Mouse (Mus musculus) embryonic facial prominence, embryonic 14.5 days (tissue): ENCODE results near the gene Itprip. TPM values are rescaled to one million over a fixed set of nuclear protein-coding genes. Genes with fewer than 3 reads are reported as not detected.

Experiments
- ATAC-seq: fragments of 200-750 bp; cut with Nextera tagmentation; 2 replicates; pipeline ENCODE4 v1.8.0; 2017; ENCODE audit warnings: low read depth, moderate number of reproducible peaks, moderate TSS enrichment
- DNase-seq: peaks from one replicate; pipeline ENCODE4 v3.0.0-alpha.2; 2015; ENCODE audit warnings: low spot score
- H3K27ac ChIP-seq: fragments of 300-500 bp; sonication (generic); replicated peaks from 2 replicates; pipeline ENCODE4 v1.5.1; 2014; ENCODE audit warnings: low read depth, mild to moderate bottlenecking, low read length, moderate library complexity
- H3K27me3 ChIP-seq: fragments of 300-500 bp; sonication (generic); replicated peaks from 2 replicates; pipeline ENCODE4 v1.6.1; 2014; ENCODE audit warnings: low read length; ENCODE audit not compliant: control insufficient read depth, insufficient read depth
- H3K36me3 ChIP-seq: fragments of 300-500 bp; sonication (generic); 2 replicates; pipeline ENCODE4 v1.6.1; 2014; ENCODE audit warnings: low read length, mixed read lengths; ENCODE audit not compliant: control insufficient read depth, insufficient read depth
- H3K4me1 ChIP-seq: fragments of 300-500 bp; sonication (generic); 2 replicates; pipeline ENCODE4 v1.6.1; 2014; ENCODE audit warnings: antibody characterized with exemption, low read length; ENCODE audit not compliant: control insufficient read depth, insufficient read depth
- H3K4me2 ChIP-seq: fragments of 300-500 bp; sonication (generic); 2 replicates; pipeline ENCODE4 v1.6.1; 2014; ENCODE audit warnings: low read depth, mild to moderate bottlenecking, low read length, moderate library complexity, mixed read lengths
- H3K4me3 ChIP-seq: fragments of 300-500 bp; sonication (generic); 2 replicates; pipeline ENCODE4 v1.5.1; 2014; ENCODE audit warnings: low read depth, mild to moderate bottlenecking, low read length
- H3K9ac ChIP-seq: fragments of 300-500 bp; sonication (generic); 2 replicates; pipeline ENCODE4 v1.6.1; 2014; ENCODE audit warnings: low read depth, mild to moderate bottlenecking, low read length, moderate library complexity, mixed read lengths
- H3K9me3 ChIP-seq: fragments of 300-500 bp; sonication (generic); 2 replicates; pipeline ENCODE4 v1.6.1; 2016; ENCODE audit warnings: low read length; ENCODE audit not compliant: control insufficient read depth
- WGBS: fragments of 180-500 bp; shearing (Covaris S2); extraction: QIAGEN DNeasy Blood & Tissue Kit; methylation state at CpG from one replicate; pipeline ENCODE4 v1.1.7; 2014; 5-methylcytosine and 5-hydroxymethylcytosine counted together
- polyA plus RNA-seq: library from polyadenylated mRNA; unstranded; fragments of >200 nt; fragmentation: Nextera tagmentation; extraction: Ambion mirVana; gene quantifications from 2 replicates; pipeline ENCODE4 v1.2.1, GENCODE M21; 2014

The Itprip gene
- polyA plus RNA-seq, 1 experiment from 2014 or later = 10.7 TPM

DNA sequence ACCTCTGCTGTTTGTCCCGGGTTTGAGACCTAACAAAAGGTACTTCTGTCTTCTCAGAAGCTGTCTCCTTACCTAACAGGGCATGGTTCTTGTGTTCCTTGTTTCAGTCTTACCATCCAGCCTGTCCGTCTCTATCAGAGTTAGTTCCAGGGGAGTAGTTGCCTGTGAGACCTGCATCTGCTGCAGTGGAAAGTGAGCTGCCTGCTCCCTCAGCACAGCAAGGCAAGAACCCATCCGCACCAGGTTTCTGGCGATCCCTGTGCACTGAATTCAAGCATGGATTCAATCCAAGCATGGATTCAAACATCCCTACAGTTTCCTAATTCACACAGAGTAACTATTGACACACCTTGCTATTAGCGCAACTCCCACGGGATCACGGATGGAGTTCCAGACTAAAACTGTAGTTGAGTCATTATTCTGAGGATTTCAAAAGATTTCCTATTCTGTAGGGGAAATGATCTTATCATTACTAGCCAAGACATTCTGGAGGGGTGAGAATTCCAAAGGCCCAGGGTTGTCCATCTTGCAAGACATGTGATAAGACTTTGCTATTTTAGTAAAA is 48.9 kb downstream of the Itprip start:
- H3K4me3 ChIP-seq = no peak overlapping the region
- H3K27ac ChIP-seq = no peak overlapping the region
- H3K9ac ChIP-seq = no peak overlapping the region
- no peaks in the 10 kb centered on the region for H3K27me3 ChIP-seq
- H3K9me3 ChIP-seq = no peaks in the 10 kb centered on the region
- DNase-seq (no peak), ATAC-seq (no peak)
- H3K4me2 ChIP-seq = no peak overlapping the region
- H3K36me3 ChIP-seq = no peaks in the 10 kb centered on the region
- WGBS = 61% methylated on average over 7 of the region's 7 CpGs
- H3K4me1 ChIP-seq = no peaks in the 10 kb centered on the region

GRCm38 (mm10) chr19:47869516-47869915 is 49.6 kb downstream of the Itprip start:
- Histone ChIP-seq H3K27ac (no peak overlapping the region), H3K4me3 (no peak overlapping the region), H3K9ac (no peak overlapping the region), H3K4me1 (no peaks in the 10 kb centered on the region), H3K36me3 (no peaks in the 10 kb centered on the region), H3K27me3 (no peaks in the 10 kb centered on the region), H3K9me3 (no peaks in the 10 kb centered on the region), H3K4me2 (no peak overlapping the region)
- no peak for DNase-seq
- ATAC-seq = no peak
- WGBS = 47% methylated on average over 3 of the region's 3 CpGs

GRCm38 (mm10) chr19:47868951-47869350 is 50.1 kb downstream of the Itprip start:
- Histone ChIP-seq H3K27me3 (no peaks in the 10 kb centered on the region), H3K4me3 (no peak overlapping the region), H3K4me1 (no peaks in the 10 kb centered on the region), H3K36me3 (0 out of 2 replicates have a peak, but pooled peaks cover 5% of the 10 kb centered on the region), H3K9me3 (no peaks in the 10 kb centered on the region), H3K4me2 (no peak overlapping the region), H3K27ac (no peak overlapping the region), H3K9ac (no peak overlapping the region)
- no peak for ATAC-seq
- WGBS = 22% methylated on average over 4 of the region's 4 CpGs
- no peak for DNase-seq

DNA sequence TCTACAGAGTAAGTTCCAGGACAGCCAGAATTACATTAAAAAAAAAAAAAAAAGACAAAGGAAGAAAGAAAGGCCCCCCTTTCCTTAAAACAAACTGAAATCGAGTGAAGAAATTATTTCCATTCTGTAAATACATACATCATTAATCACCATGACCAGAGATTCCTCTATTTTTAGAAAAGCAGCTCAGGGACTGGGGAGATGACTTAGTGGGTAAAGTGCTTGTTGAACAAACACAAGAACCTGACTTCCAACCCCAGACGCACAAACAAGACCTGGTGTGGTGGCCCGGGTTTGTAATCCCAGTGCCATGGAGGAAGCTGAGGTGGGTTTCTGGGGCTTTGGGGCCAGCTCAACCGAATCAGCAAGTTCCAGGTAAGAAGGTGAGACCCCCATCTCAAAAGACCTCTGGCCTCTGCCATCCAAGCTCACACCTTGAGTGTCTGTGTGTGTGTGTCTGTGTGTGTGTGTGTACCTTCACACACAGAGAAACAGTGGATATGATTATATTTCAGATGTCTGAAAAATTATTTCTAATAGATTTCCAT is 51.4 kb downstream of the Itprip start:
- WGBS = 66% methylated on average over 4 of the region's 4 CpGs
- H3K27me3 ChIP-seq = no peaks in the 10 kb centered on the region
- no peak for ATAC-seq
- no peaks in the 10 kb centered on the region for H3K4me1 ChIP-seq
- no peaks in the 10 kb centered on the region for H3K9me3 ChIP-seq
- H3K27ac ChIP-seq = no peak overlapping the region
- peaks cover 12% of the 10 kb centered on the region for H3K36me3 ChIP-seq
- H3K4me2 ChIP-seq = no peak overlapping the region
- DNase-seq = no peak
- H3K4me3 ChIP-seq = no peak overlapping the region
- H3K9ac ChIP-seq = no peak overlapping the region

- H3K27me3 ChIP-seq = no peaks in the 10 kb centered on the region
- under 1% methylated on average over 35 of the region's 49 CpGs for WGBS
- H3K27ac ChIP-seq = peak within 1 kb of the TSS; percentile 86
Observed at GRCm38 (mm10) chr19:47865353-47865947, 53.6 kb downstream of the Itprip start, which contains the start of gene Gsto2. Gene Gsto2 (plus strand): TSS chr19:47865534.

GRCm38 (mm10) chr19:47864721-47865120 is 54.4 kb downstream of the Itprip start:
- whole genome bisulfite sequencing = 85% methylated on average over 7 of the region's 7 CpGs
- H3K9ac ChIP-seq = peak overlapping the region; percentile 85; the same call in 1 of the 2 replicates
- DNase-seq (no peak), ATAC-seq (no peak)
- H3K27ac ChIP-seq = no peak overlapping the region
- no peaks in the 10 kb centered on the region for H3K9me3 ChIP-seq
- peak overlapping the region; percentile 61 for H3K4me3 ChIP-seq
- peaks cover 31% of the 10 kb centered on the region for H3K36me3 ChIP-seq
- no peaks in the 10 kb centered on the region for H3K4me1 ChIP-seq
- H3K4me2 ChIP-seq = peak overlapping the region; percentile 73
- H3K27me3 ChIP-seq = no peaks in the 10 kb centered on the region

More at GRCm38 (mm10) chr19:47865353-47865947, 53.6 kb downstream of the Itprip start, which contains the start of gene Gsto2:
- Histone ChIP-seq H3K9me3 (no peaks in the 10 kb centered on the region), H3K4me2 (peak within 1 kb of the TSS; percentile 73), H3K4me3 (peak within 1 kb of the TSS; percentile 61), H3K36me3 (peaks cover 23% of the 10 kb centered on the region), H3K9ac (peak within 1 kb of the TSS; percentile 85), H3K4me1 (no peaks in the 10 kb centered on the region)
- ATAC-seq (peak; percentile 100), DNase-seq (peak; percentile 99)

GRCm38 (mm10) chr19:47864051-47864450 is 55.0 kb downstream of the Itprip start:
- no peak for ATAC-seq
- Histone ChIP-seq H3K4me1 (no peaks in the 10 kb centered on the region), H3K27ac (no peak overlapping the region), H3K27me3 (no peaks in the 10 kb centered on the region), H3K4me2 (no peak overlapping the region), H3K9me3 (no peaks in the 10 kb centered on the region), H3K9ac (no peak overlapping the region), H3K4me3 (no peak overlapping the region), H3K36me3 (peaks cover 37% of the 10 kb centered on the region)
- DNase-seq = no peak
- 94% methylated on average over 9 of the region's 9 CpGs for WGBS

- peaks cover 48% of the 10 kb centered on the region for H3K36me3 ChIP-seq
- H3K4me3 ChIP-seq = no peak overlapping the region
- no peaks in the 10 kb centered on the region for H3K9me3 ChIP-seq
- DNase-seq = no peak
- ATAC-seq = no peak
- H3K4me1 ChIP-seq = no peaks in the 10 kb centered on the region
- WGBS = 91% methylated on average over 3 of the region's 3 CpGs
- no peaks in the 10 kb centered on the region for H3K27me3 ChIP-seq
- H3K9ac ChIP-seq = no peak overlapping the region
- no peak overlapping the region for H3K27ac ChIP-seq
- H3K4me2 ChIP-seq = no peak overlapping the region
Observed at GRCm38 (mm10) chr19:47862581-47862980, 56.5 kb downstream of the Itprip start.
